Mouse (Mus musculus) limb, embryonic 10.5 days (tissue): ENCODE data around the gene Defb5. TPM values are rescaled to one million over a fixed set of nuclear protein-coding genes. Genes with fewer than 3 reads are reported as not detected.
"Not testable (repeated sequence)": the region's sequence is repeated elsewhere in the genome, so short reads cannot be mapped to it uniquely, and the experiment has no call there.

Experiments
- DNase-seq: peaks from one replicate; pipeline ENCODE4 v3.0.0-alpha.2; 2017; ENCODE audit warnings: low spot score
- H3K27ac ChIP-seq: fragments of 300-500 bp; sonication (generic); 2 replicates; pipeline ENCODE4 v1.5.1; 2016; ENCODE audit warnings: mild to moderate bottlenecking
- H3K27me3 ChIP-seq: fragments of 300-500 bp; sonication (generic); 2 replicates; pipeline ENCODE4 v1.6.1; 2016; ENCODE audit warnings: low read depth, mild to moderate bottlenecking; ENCODE audit not compliant: poor library complexity, severe bottlenecking
- H3K36me3 ChIP-seq: fragments of 300-500 bp; sonication (generic); 2 replicates; pipeline ENCODE4 v1.6.1; 2016; ENCODE audit warnings: mild to moderate bottlenecking, moderate library complexity
- H3K4me1 ChIP-seq: fragments of 300-500 bp; sonication (generic); 2 replicates; pipeline ENCODE4 v1.6.1; 2016
- H3K4me3 ChIP-seq: fragments of 300-500 bp; sonication (generic); 2 replicates; pipeline ENCODE4 v1.5.1; 2016; ENCODE audit warnings: mild to moderate bottlenecking, moderate library complexity
- H3K9me3 ChIP-seq: fragments of 300-500 bp; sonication (generic); replicated peaks from 2 replicates; pipeline ENCODE4 v1.6.1; 2016; ENCODE audit warnings: mild to moderate bottlenecking
- WGBS: fragments of 180-500 bp; shearing (Covaris S2); methylation state at CpG from one replicate; pipeline ENCODE4 v1.1.7; 2016; 5-methylcytosine and 5-hydroxymethylcytosine counted together
- polyA plus RNA-seq: library from polyadenylated mRNA; unstranded; fragments of >200 nt; fragmentation: Nextera tagmentation; extraction: Ambion mirVana; gene quantifications from 2 replicates; pipeline ENCODE4 v1.2.1, GENCODE M21; 2016

Defb5 gene
- polyA plus RNA-seq = not detected in 2 replicates

- 95% methylated on average over 5 of the region's 5 CpGs for WGBS
- no peaks in the 10 kb centered on the region for H3K36me3 ChIP-seq
- H3K9me3 ChIP-seq = no peaks in the 10 kb centered on the region
- H3K27ac ChIP-seq = no peak within 1 kb of the TSS
- no peaks in the 10 kb centered on the region for H3K27me3 ChIP-seq
- no peak for DNase-seq
- no peaks in the 10 kb centered on the region for H3K4me1 ChIP-seq
- H3K4me3 ChIP-seq = no peak within 1 kb of the TSS
Observed at GRCm38 (mm10) chr8:19247280-19247679, at the start of gene Defb5. Gene Defb5, plus strand, starts transcription at chr8:19247580.

- Histone ChIP-seq H3K36me3 (no peaks in the 10 kb centered on the region), H3K4me1 (no peaks in the 10 kb centered on the region), H3K27ac (no peak within 1 kb of the TSS), H3K27me3 (no peaks in the 10 kb centered on the region), H3K9me3 (no peaks in the 10 kb centered on the region), H3K4me3 (no peak within 1 kb of the TSS)
- 67% methylated on average over 1 of the region's 1 CpGs for WGBS
- DNase-seq = no peak
Observed at GRCm38 (mm10) chr8:19225161-19225560, 22.2 kb upstream of the Defb5 start, which contains the start of gene Defb6. Gene Defb6, plus strand, starts transcription at chr8:19225478.

GRCm38 (mm10) chr8:19238101-19238500, 9.3 kb upstream of the Defb5 start:
- no peak for DNase-seq
- Histone ChIP-seq H3K36me3 (no peaks in the 10 kb centered on the region), H3K9me3 (no peaks in the 10 kb centered on the region), H3K27me3 (no peaks in the 10 kb centered on the region), H3K27ac (no peak overlapping the region), H3K4me3 (no peak overlapping the region), H3K4me1 (no peaks in the 10 kb centered on the region)
- WGBS = 83% methylated on average over 1 of the region's 1 CpGs

GRCm38 (mm10) chr8:19239616-19240015, 7.8 kb upstream of the Defb5 start, which contains the start of gene Defb46:
Gene Defb46, plus strand, starts transcription at chr8:19239916.
- no peak within 1 kb of the TSS for H3K27ac ChIP-seq
- no peaks in the 10 kb centered on the region for H3K4me1 ChIP-seq
- no peaks in the 10 kb centered on the region for H3K27me3 ChIP-seq
- H3K36me3 ChIP-seq = no peaks in the 10 kb centered on the region
- WGBS = 85% methylated on average over 2 of the region's 2 CpGs
- no peak within 1 kb of the TSS for H3K4me3 ChIP-seq
- DNase-seq = no peak
- no peaks in the 10 kb centered on the region for H3K9me3 ChIP-seq

GRCm38 (mm10) chr8:19258136-19258535, 10.8 kb downstream of the Defb5 start:
- H3K4me3 ChIP-seq = no peak overlapping the region
- H3K9me3 ChIP-seq = peaks cover 2% of the 10 kb centered on the region; the same call in 1 of the 2 replicates
- H3K27me3 ChIP-seq = no peaks in the 10 kb centered on the region
- H3K27ac ChIP-seq = no peak overlapping the region
- no peaks in the 10 kb centered on the region for H3K4me1 ChIP-seq
- no peaks in the 10 kb centered on the region for H3K36me3 ChIP-seq
- DNase-seq = no peak

- 56% methylated on average over 3 of the region's 3 CpGs for WGBS
- H3K36me3 ChIP-seq = no peaks in the 10 kb centered on the region
- H3K9me3 ChIP-seq = peaks cover 2% of the 10 kb centered on the region; the same call in 1 of the 2 replicates
- no peaks in the 10 kb centered on the region for H3K4me1 ChIP-seq
- DNase-seq = no peak
- H3K4me3 ChIP-seq = no peak overlapping the region
- H3K27ac ChIP-seq = no peak overlapping the region
- no peaks in the 10 kb centered on the region for H3K27me3 ChIP-seq
Observed at GRCm38 (mm10) chr8:19259667-19260066, 12.3 kb downstream of the Defb5 start.

GRCm38 (mm10) chr8:19293060-19293459, 45.7 kb downstream of the Defb5 start, which contains the start of gene Defb3:
Gene Defb3, plus strand, starts transcription at chr8:19293360.
- whole genome bisulfite sequencing = 72% methylated on average over 2 of the region's 2 CpGs
- not testable (repeated sequence) for H3K27ac ChIP-seq, DNase-seq, H3K4me3 ChIP-seq, H3K4me1 ChIP-seq, H3K9me3 ChIP-seq, H3K27me3 ChIP-seq, H3K36me3 ChIP-seq

- not testable (repeated sequence) for H3K4me1 ChIP-seq, H3K9me3 ChIP-seq, DNase-seq, H3K4me3 ChIP-seq, H3K27ac ChIP-seq, H3K36me3 ChIP-seq, H3K27me3 ChIP-seq
- 72% methylated on average over 3 of the region's 3 CpGs for WGBS
Observed at GRCm38 (mm10) chr8:19298361-19298760, 51.0 kb downstream of the Defb5 start.

Other genes with a start within 250 kb of the Defb5 start
- gene Defb38, start 221.0 kb upstream of the Defb5 start, polyA plus RNA-seq = not detected in 2 replicates
- gene Defb39, start 182.8 kb upstream of the Defb5 start, polyA plus RNA-seq = not detected in 2 replicates
- not detected in 2 replicates for gene Defb12, start 132.7 kb upstream of the Defb5 start, polyA plus RNA-seq
- gene Defb34, start 123.8 kb upstream of the Defb5 start, polyA plus RNA-seq = not detected in 2 replicates
- not detected in 2 replicates for gene Gm45826, start 106.8 kb upstream of the Defb5 start, polyA plus RNA-seq
- not detected in 2 replicates for gene Defb14, start 53.2 kb upstream of the Defb5 start, polyA plus RNA-seq
- gene Defb4, start 48.9 kb upstream of the Defb5 start, polyA plus RNA-seq = not detected in 2 replicates
- gene Defb6, start 22.1 kb upstream of the Defb5 start, polyA plus RNA-seq = not detected in 2 replicates
- gene Defb46, start 7.7 kb upstream of the Defb5 start, polyA plus RNA-seq = not detected in 2 replicates
- not detected in 2 replicates for gene Defb3, start 45.8 kb downstream of the Defb5 start, polyA plus RNA-seq
- not detected in 2 replicates for gene Defb8, start 200.0 kb downstream of the Defb5 start, polyA plus RNA-seq
- gene Defb7, start 247.5 kb downstream of the Defb5 start, polyA plus RNA-seq = not detected in 2 replicates